Mouse (Mus musculus) midbrain, embryonic 16.5 days (tissue): ENCODE results near the gene Pmm2. TPM values are rescaled to one million over a fixed set of nuclear protein-coding genes. Genes with fewer than 3 reads are reported as not detected.

ENCODE experiments used
- ATAC-seq: fragments of 200-750 bp; cut with Nextera tagmentation; 2 replicates; pipeline ENCODE4 v1.8.0; 2017; ENCODE audit warnings: moderate TSS enrichment
- H3K27ac ChIP-seq: fragments of 300-500 bp; sonication (generic); 2 replicates; pipeline ENCODE4 v1.5.1; 2014; ENCODE audit warnings: mild to moderate bottlenecking, low read length, mixed read lengths
- H3K27me3 ChIP-seq: fragments of 300-500 bp; sonication (generic); 2 replicates; pipeline ENCODE4 v1.6.1; 2014; ENCODE audit warnings: low read depth, low read length, mixed read lengths; ENCODE audit not compliant: control insufficient read depth, insufficient read depth
- H3K36me3 ChIP-seq: fragments of 300-500 bp; sonication (generic); 2 replicates; pipeline ENCODE4 v1.6.1; 2014; ENCODE audit warnings: mild to moderate bottlenecking, low read length, moderate library complexity, mixed read lengths; ENCODE audit not compliant: control insufficient read depth, insufficient read depth
- H3K4me1 ChIP-seq: fragments of 300-500 bp; sonication (generic); 2 replicates; pipeline ENCODE4 v1.6.1; 2014; ENCODE audit warnings: mild to moderate bottlenecking, low read length, mixed read lengths; ENCODE audit not compliant: control insufficient read depth, insufficient read depth
- H3K4me2 ChIP-seq: fragments of 300-500 bp; sonication (generic); 2 replicates; pipeline ENCODE4 v1.6.1; 2014; ENCODE audit warnings: mild to moderate bottlenecking, low read length, mixed read lengths
- H3K4me3 ChIP-seq: fragments of 300-500 bp; sonication (generic); 2 replicates; pipeline ENCODE4 v1.5.1; 2014; ENCODE audit warnings: low read depth, mild to moderate bottlenecking, low read length, moderate library complexity, mixed read lengths
- H3K9ac ChIP-seq: fragments of 300-500 bp; sonication (generic); 2 replicates; pipeline ENCODE4 v1.6.1; 2014; ENCODE audit warnings: low read depth, low read length, mixed read lengths
- H3K9me3 ChIP-seq: fragments of 300-500 bp; sonication (generic); replicated peaks from 2 replicates; pipeline ENCODE4 v1.6.1; 2014; ENCODE audit warnings: mild to moderate bottlenecking, low read length, mixed read lengths; ENCODE audit not compliant: control insufficient read depth, poor library complexity, severe bottlenecking
- whole genome bisulfite sequencing: fragments of 180-500 bp; shearing (Covaris S2); extraction: QIAGEN DNeasy Blood & Tissue Kit; methylation state at CpG from one replicate; pipeline ENCODE4 v1.1.7; 2014; 5-methylcytosine and 5-hydroxymethylcytosine counted together
- polyA plus RNA-seq: library from polyadenylated mRNA; unstranded; fragments of >200 nt; fragmentation: Nextera tagmentation; extraction: Ambion mirVana; gene quantifications from 2 replicates; pipeline ENCODE4 v1.2.1, GENCODE M21; 2015

Gene Pmm2
- polyA plus RNA-seq, 1 experiment from 2014 or later, result 33.7 TPM

- Histone ChIP-seq H3K9me3 (no peaks in the 10 kb centered on the region), H3K27me3 (no peaks in the 10 kb centered on the region), H3K36me3 (peaks cover 27% of the 10 kb centered on the region), H3K4me1 (no peaks in the 10 kb centered on the region), H3K27ac (no peak overlapping the region), H3K9ac (no peak overlapping the region), H3K4me3 (no peak overlapping the region), H3K4me2 (no peak overlapping the region)
- ATAC-seq, result no peak
- WGBS, result 82% methylated on average over 6 of the region's 6 CpGs
Measured at GRCm38 (mm10) chr16:8645546-8645945, 8.1 kb downstream of the Pmm2 start.

- 92% methylated on average over 3 of the region's 3 CpGs for WGBS
- Histone ChIP-seq H3K4me1 (no peaks in the 10 kb centered on the region), H3K27me3 (no peaks in the 10 kb centered on the region), H3K36me3 (peaks cover 22% of the 10 kb centered on the region), H3K4me2 (no peak overlapping the region), H3K9ac (no peak overlapping the region), H3K9me3 (no peaks in the 10 kb centered on the region), H3K27ac (no peak overlapping the region), H3K4me3 (no peak overlapping the region)
- ATAC-seq, result no peak
Measured at GRCm38 (mm10) chr16:8650007-8650406, 12.5 kb downstream of the Pmm2 start.

GRCm38 (mm10) chr16:8655108-8655507, 17.6 kb downstream of the Pmm2 start:
- H3K27ac ChIP-seq, result no peak overlapping the region
- H3K4me3 ChIP-seq, result no peak overlapping the region
- WGBS, result 88% methylated on average over 6 of the region's 6 CpGs
- no peak overlapping the region for H3K4me2 ChIP-seq
- ATAC-seq, result no peak
- H3K27me3 ChIP-seq, result no peaks in the 10 kb centered on the region
- no peaks in the 10 kb centered on the region for H3K4me1 ChIP-seq
- H3K36me3 ChIP-seq, result peaks cover 26% of the 10 kb centered on the region
- no peak overlapping the region for H3K9ac ChIP-seq
- no peaks in the 10 kb centered on the region for H3K9me3 ChIP-seq

GRCm38 (mm10) chr16:8655599-8655998, 18.1 kb downstream of the Pmm2 start:
- no peak for ATAC-seq
- peaks cover 30% of the 10 kb centered on the region for H3K36me3 ChIP-seq
- H3K4me1 ChIP-seq, result no peaks in the 10 kb centered on the region
- no peak overlapping the region for H3K27ac ChIP-seq
- no peak overlapping the region for H3K9ac ChIP-seq
- H3K4me2 ChIP-seq, result no peak overlapping the region
- H3K9me3 ChIP-seq, result no peaks in the 10 kb centered on the region
- 86% methylated on average over 9 of the region's 9 CpGs for WGBS
- no peak overlapping the region for H3K4me3 ChIP-seq
- no peaks in the 10 kb centered on the region for H3K27me3 ChIP-seq

GRCm38 (mm10) chr16:8656256-8656655, 18.8 kb downstream of the Pmm2 start:
- H3K4me1 ChIP-seq, result no peaks in the 10 kb centered on the region
- peaks cover 31% of the 10 kb centered on the region for H3K36me3 ChIP-seq
- H3K4me3 ChIP-seq, result no peak overlapping the region
- no peak overlapping the region for H3K27ac ChIP-seq
- no peak overlapping the region for H3K9ac ChIP-seq
- no peak overlapping the region for H3K4me2 ChIP-seq
- WGBS, result 85% methylated on average over 2 of the region's 2 CpGs
- no peaks in the 10 kb centered on the region for H3K9me3 ChIP-seq
- no peaks in the 10 kb centered on the region for H3K27me3 ChIP-seq
- no peak for ATAC-seq

GRCm38 (mm10) chr16:8658349-8658748, 20.9 kb downstream of the Pmm2 start:
- no peak overlapping the region for H3K4me2 ChIP-seq
- ATAC-seq, result no peak
- H3K27ac ChIP-seq, result no peak overlapping the region
- peaks cover 28% of the 10 kb centered on the region for H3K36me3 ChIP-seq
- no peak overlapping the region for H3K4me3 ChIP-seq
- 80% methylated on average over 4 of the region's 4 CpGs for WGBS
- no peaks in the 10 kb centered on the region for H3K4me1 ChIP-seq
- no peaks in the 10 kb centered on the region for H3K27me3 ChIP-seq
- H3K9ac ChIP-seq, result no peak overlapping the region
- no peaks in the 10 kb centered on the region for H3K9me3 ChIP-seq

GRCm38 (mm10) chr16:8658764-8659163, 21.3 kb downstream of the Pmm2 start:
- no peak for ATAC-seq
- peaks cover 28% of the 10 kb centered on the region for H3K36me3 ChIP-seq

GRCm38 (mm10) chr16:8663022-8663421, 25.5 kb downstream of the Pmm2 start:
- Histone ChIP-seq H3K4me3 (no peak overlapping the region), H3K4me1 (peaks cover 10% of the 10 kb centered on the region), H3K27ac (no peak overlapping the region), H3K9ac (no peak overlapping the region), H3K27me3 (no peaks in the 10 kb centered on the region), H3K36me3 (peaks cover 22% of the 10 kb centered on the region), H3K4me2 (no peak overlapping the region), H3K9me3 (no peaks in the 10 kb centered on the region)
- WGBS, result 94% methylated on average over 2 of the region's 2 CpGs
- no peak for ATAC-seq

More at GRCm38 (mm10) chr16:8658764-8659163, 21.3 kb downstream of the Pmm2 start:
- Histone ChIP-seq H3K4me1 (no peaks in the 10 kb centered on the region), H3K9me3 (no peaks in the 10 kb centered on the region), H3K27me3 (no peaks in the 10 kb centered on the region), H3K9ac (no peak overlapping the region), H3K4me3 (no peak overlapping the region), H3K4me2 (no peak overlapping the region), H3K27ac (no peak overlapping the region)
- WGBS, result 84% methylated on average over 4 of the region's 4 CpGs

GRCm38 (mm10) chr16:8663606-8664539, 26.4 kb downstream of the Pmm2 start:
- WGBS, result 77% methylated on average over 24 of the region's 24 CpGs
- peaks cover 20% of the 10 kb centered on the region for H3K36me3 ChIP-seq
- peak; percentile 16; the same call in 1 of the 2 replicates for ATAC-seq

More at GRCm38 (mm10) chr16:8663606-8664539, 26.4 kb downstream of the Pmm2 start:
- H3K9ac ChIP-seq, result no peak overlapping the region
- no peak overlapping the region for H3K27ac ChIP-seq
- H3K4me3 ChIP-seq, result no peak overlapping the region
- no peaks in the 10 kb centered on the region for H3K27me3 ChIP-seq
- peaks cover 19% of the 10 kb centered on the region for H3K4me1 ChIP-seq
- no peak overlapping the region for H3K4me2 ChIP-seq
- no peaks in the 10 kb centered on the region for H3K9me3 ChIP-seq
